Mouse (Mus musculus): Measurements from ENCODE around the gene Nudt1.
A peak's percentile ranks its signal among the peaks of the same experiment; 100 is the strongest.

Nudt1 gene

GRCm38 (mm10) chr5:140321042-140321755 lies at the start of gene Nudt1, which contains the start of gene Mad1l1:
Gene Nudt1 (plus strand): TSS chr5:140321656.
Gene Mad1l1 (minus strand): TSS chr5:140321552.
- DNase-seq, result peak; percentile 97

GRCm38 (mm10) chr5:140276779-140277178 lies 44.7 kb upstream of the Nudt1 start:
- no peak for DNase-seq

- no peak for DNase-seq
Measured at GRCm38 (mm10) chr5:140280205-140280604, 41.3 kb upstream of the Nudt1 start.

GRCm38 (mm10) chr5:140282376-140282775 lies 39.1 kb upstream of the Nudt1 start:
- no peak for DNase-seq

GRCm38 (mm10) chr5:140282900-140283299 lies 38.6 kb upstream of the Nudt1 start:
- DNase-seq, result no peak

- DNase-seq, result no peak
Measured at GRCm38 (mm10) chr5:140284011-140284410, 37.4 kb upstream of the Nudt1 start.

- no peak for DNase-seq
Measured at GRCm38 (mm10) chr5:140284761-140285160, 36.7 kb upstream of the Nudt1 start.

GRCm38 (mm10) chr5:140288287-140288686 lies 33.2 kb upstream of the Nudt1 start:
- no peak for DNase-seq

GRCm38 (mm10) chr5:140289161-140289560 lies 32.3 kb upstream of the Nudt1 start:
- DNase-seq, result no peak

GRCm38 (mm10) chr5:140292152-140292551 lies 29.3 kb upstream of the Nudt1 start:
- DNase-seq, result peak; percentile 75

- DNase-seq, result no peak
Measured at GRCm38 (mm10) chr5:140298291-140298690, 23.2 kb upstream of the Nudt1 start.

- no peak for DNase-seq
Measured at GRCm38 (mm10) chr5:140306016-140306415, 15.4 kb upstream of the Nudt1 start.

GRCm38 (mm10) chr5:140307602-140308001 lies 13.9 kb upstream of the Nudt1 start:
- no peak for DNase-seq

GRCm38 (mm10) chr5:140316716-140317115 lies 4.7 kb upstream of the Nudt1 start:
- no peak for DNase-seq

GRCm38 (mm10) chr5:140321756-140322575 lies 510 bp downstream of the Nudt1 start:
- peak; percentile 39 for DNase-seq

- no peak for DNase-seq
Measured at GRCm38 (mm10) chr5:140324058-140324457, 2.6 kb downstream of the Nudt1 start.

- peak; percentile 89 for DNase-seq
Measured at GRCm38 (mm10) chr5:140331615-140332512, 10.4 kb downstream of the Nudt1 start, which contains the start of gene Mrm2. Gene Mrm2 (minus strand): TSS chr5:140331898.

- DNase-seq, result no peak
Measured at GRCm38 (mm10) chr5:140332519-140332918, 11.1 kb downstream of the Nudt1 start.

- peak; percentile 53 for DNase-seq
Measured at GRCm38 (mm10) chr5:140333631-140334030, 12.2 kb downstream of the Nudt1 start.

GRCm38 (mm10) chr5:140336680-140337079 lies 15.2 kb downstream of the Nudt1 start:
- peak; percentile 64 for DNase-seq

GRCm38 (mm10) chr5:140338779-140339178 lies 17.3 kb downstream of the Nudt1 start:
- no peak for DNase-seq

- no peak for DNase-seq
Measured at GRCm38 (mm10) chr5:140339836-140340235, 18.4 kb downstream of the Nudt1 start.

GRCm38 (mm10) chr5:140342880-140343279 lies 21.4 kb downstream of the Nudt1 start:
- no peak for DNase-seq

Data from retina, postnatal 1 day (tissue).